Mouse (Mus musculus): ENCODE measurements around the gene Cxcr2. TPM values are rescaled to one million over a fixed set of nuclear protein-coding genes. Genes with fewer than 3 reads are reported as not detected.

Gene Cxcr2
- polyA plus RNA-seq, 1 experiment from 2014 or later, result 0.15 TPM

DNA sequence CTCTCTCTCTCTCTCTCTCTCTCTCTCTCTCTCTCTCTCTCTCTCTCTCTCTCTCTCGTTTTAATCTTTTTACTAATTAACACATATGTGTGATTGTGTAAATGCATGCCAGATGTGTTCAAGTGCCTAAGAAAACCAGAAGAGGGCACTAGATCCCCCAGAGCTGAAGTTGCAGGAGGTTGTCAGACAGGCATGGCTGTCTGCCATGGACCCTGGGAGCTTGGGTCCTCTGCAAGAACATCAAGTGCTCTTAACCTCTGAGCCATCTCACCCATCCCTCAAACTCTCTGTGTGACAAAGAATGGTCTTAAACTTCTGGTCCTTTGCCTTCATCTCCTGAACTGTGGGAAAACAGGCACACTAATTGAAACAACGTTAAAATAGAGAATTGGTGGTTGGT, 29.2 kb downstream of the Cxcr2 start:
- H3K9me3 ChIP-seq (ENCODE audit: control insufficient read depth, low read length), result no peaks in the 10 kb centered on the region
- WGBS, result 78% methylated on average over 2 of the region's 2 CpGs

DNA sequence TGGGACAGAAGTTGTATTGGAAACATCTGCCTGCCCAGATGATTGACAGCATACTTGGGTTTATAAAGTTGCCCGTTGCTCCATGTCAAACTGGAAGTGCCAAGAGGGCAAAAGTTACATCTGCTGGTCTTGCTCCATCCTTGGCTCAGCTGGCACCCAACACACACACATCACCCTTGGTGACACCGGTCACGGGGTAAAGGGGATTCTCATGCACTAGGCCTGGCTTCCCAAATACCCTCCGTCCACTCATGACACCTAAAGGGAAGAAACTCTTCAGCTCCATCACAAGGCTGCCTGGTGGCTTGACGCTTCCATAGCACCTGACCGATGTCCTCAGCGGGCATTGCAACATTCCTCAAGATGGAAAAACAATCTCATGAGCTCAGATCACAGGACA, 36.7 kb downstream of the Cxcr2 start:
- no peak overlapping the region for H3K4me3 ChIP-seq (ENCODE audit: low read depth, low read length)
- H3K9ac ChIP-seq (ENCODE audit: low read length), result no peak overlapping the region

More for the DNA sequence above, 29.2 kb downstream of the Cxcr2 start:
- no peak for ATAC-seq (ENCODE audit: low FRiP score)
- Histone ChIP-seq H3K27ac (ENCODE audit: low read depth, low read length) (no peak overlapping the region), H3K4me1 (ENCODE audit: control insufficient read depth, insufficient read depth, low read length) (no peaks in the 10 kb centered on the region), H3K27me3 (ENCODE audit: control insufficient read depth, insufficient read depth, low read length) (no peaks in the 10 kb centered on the region), H3K4me2 (no peak overlapping the region), H3K36me3 (ENCODE audit: control insufficient read depth, insufficient read depth, low read length) (no peaks in the 10 kb centered on the region), H3K9ac (ENCODE audit: low read length) (no peak overlapping the region), H3K4me3 (ENCODE audit: low read depth, low read length) (no peak overlapping the region)
- DNase-seq (ENCODE audit: low spot score, missing footprints), result peak; percentile 56

DNA sequence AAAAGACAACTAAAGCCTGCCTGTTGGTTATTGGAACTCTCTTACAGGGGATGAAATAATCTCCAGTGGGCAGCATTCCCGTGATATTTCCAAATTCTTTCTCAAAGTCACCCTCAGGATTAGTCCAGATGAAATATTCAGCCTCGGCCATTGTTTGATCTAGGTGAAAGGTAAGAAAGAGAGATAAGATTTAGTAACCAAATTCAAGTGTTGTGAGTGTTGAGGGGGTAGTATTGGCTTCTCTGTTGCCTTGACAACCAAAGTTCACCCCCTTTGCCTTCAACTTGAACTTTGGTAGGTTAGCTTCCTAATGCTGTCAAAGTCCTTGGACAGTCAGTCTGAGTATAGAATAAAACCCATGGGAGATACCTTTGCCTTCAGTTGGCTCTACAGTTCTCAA, 38.9 kb downstream of the Cxcr2 start:
- ATAC-seq (ENCODE audit: low FRiP score), result no peak
- 85% methylated on average over 2 of the region's 2 CpGs for WGBS
- H3K4me2 ChIP-seq, result no peak overlapping the region

More for the DNA sequence above, 36.7 kb downstream of the Cxcr2 start:
- no peaks in the 10 kb centered on the region for H3K9me3 ChIP-seq (ENCODE audit: control insufficient read depth, low read length)
- H3K4me1 ChIP-seq (ENCODE audit: control insufficient read depth, insufficient read depth, low read length), result no peaks in the 10 kb centered on the region
- H3K4me2 ChIP-seq, result no peak overlapping the region
- no peaks in the 10 kb centered on the region for H3K36me3 ChIP-seq (ENCODE audit: control insufficient read depth, insufficient read depth, low read length)
- no peak overlapping the region for H3K27ac ChIP-seq (ENCODE audit: low read depth, low read length)
- no peaks in the 10 kb centered on the region for H3K27me3 ChIP-seq (ENCODE audit: control insufficient read depth, insufficient read depth, low read length)
- 90% methylated on average over 7 of the region's 7 CpGs for WGBS
- DNase-seq (ENCODE audit: low spot score, missing footprints) (no peak), ATAC-seq (ENCODE audit: low FRiP score) (no peak)

DNA sequence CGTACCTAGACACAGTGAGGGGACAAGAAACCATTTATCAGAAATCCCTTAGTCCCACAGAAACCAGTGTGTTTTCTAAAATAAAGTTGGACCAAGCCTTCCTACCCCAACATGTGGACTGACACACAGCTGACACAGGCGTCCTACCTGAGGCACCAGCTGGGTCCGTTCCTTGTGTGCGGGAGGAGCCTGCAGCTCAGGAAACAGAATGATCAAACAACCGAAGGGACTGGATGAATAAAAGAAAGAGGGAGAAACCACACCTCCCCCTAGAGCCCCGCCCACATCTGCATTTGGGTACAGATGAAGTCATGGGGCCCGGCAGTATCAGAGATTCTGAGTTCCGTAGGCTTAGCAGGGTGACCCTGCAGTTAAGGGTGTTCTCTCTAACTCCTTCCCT, 40.7 kb downstream of the Cxcr2 start, which contains the start of gene Cxcr1:
Cxcr1 (minus strand) TSS at position 187 of the 400 bp plus-strand sequence.
- H3K4me3 ChIP-seq (ENCODE audit: low read depth, low read length), result no peak within 1 kb of the TSS
- 71% methylated on average over 8 of the region's 8 CpGs for WGBS
- H3K9me3 ChIP-seq (ENCODE audit: control insufficient read depth, low read length), result no peaks in the 10 kb centered on the region
- H3K27ac ChIP-seq (ENCODE audit: low read depth, low read length), result no peak within 1 kb of the TSS
- no peak for DNase-seq (ENCODE audit: low spot score, missing footprints)
- H3K36me3 ChIP-seq (ENCODE audit: control insufficient read depth, insufficient read depth, low read length), result no peaks in the 10 kb centered on the region
- no peak within 1 kb of the TSS for H3K4me2 ChIP-seq
- no peaks in the 10 kb centered on the region for H3K27me3 ChIP-seq (ENCODE audit: control insufficient read depth, insufficient read depth, low read length)
- no peak for ATAC-seq (ENCODE audit: low FRiP score)
- H3K4me1 ChIP-seq (ENCODE audit: control insufficient read depth, insufficient read depth, low read length), result no peaks in the 10 kb centered on the region
- H3K9ac ChIP-seq (ENCODE audit: low read length), result no peak within 1 kb of the TSS

More for the DNA sequence above, 38.9 kb downstream of the Cxcr2 start:
- H3K27me3 ChIP-seq (ENCODE audit: control insufficient read depth, insufficient read depth, low read length), result no peaks in the 10 kb centered on the region
- no peak overlapping the region for H3K9ac ChIP-seq (ENCODE audit: low read length)
- H3K4me3 ChIP-seq (ENCODE audit: low read depth, low read length), result no peak overlapping the region
- H3K4me1 ChIP-seq (ENCODE audit: control insufficient read depth, insufficient read depth, low read length), result no peaks in the 10 kb centered on the region
- no peak for DNase-seq (ENCODE audit: low spot score, missing footprints)
- H3K27ac ChIP-seq (ENCODE audit: low read depth, low read length), result no peak overlapping the region
- no peaks in the 10 kb centered on the region for H3K36me3 ChIP-seq (ENCODE audit: control insufficient read depth, insufficient read depth, low read length)
- H3K9me3 ChIP-seq (ENCODE audit: control insufficient read depth, low read length), result no peaks in the 10 kb centered on the region

DNA sequence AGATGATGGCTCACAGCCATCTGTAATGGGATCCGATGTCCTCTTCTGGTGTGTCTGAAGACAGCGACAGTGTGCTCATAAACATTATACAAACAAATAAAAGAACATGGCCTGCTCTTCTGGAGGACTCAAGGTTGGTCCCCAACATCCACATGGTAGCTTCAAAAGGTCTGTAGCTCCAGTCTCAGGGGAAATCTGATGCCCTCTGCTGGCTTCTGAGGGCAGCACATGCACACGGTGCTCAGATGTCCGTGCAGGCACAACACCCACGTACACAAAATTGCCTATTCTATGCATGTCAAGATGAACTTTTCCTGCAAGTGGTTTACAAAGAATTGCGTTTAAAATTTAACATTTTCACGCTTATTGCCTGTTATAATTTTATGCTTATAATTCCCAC, 42.2 kb downstream of the Cxcr2 start:
- Histone ChIP-seq H3K9me3 (ENCODE audit: control insufficient read depth, low read length) (no peaks in the 10 kb centered on the region), H3K27me3 (ENCODE audit: control insufficient read depth, insufficient read depth, low read length) (no peaks in the 10 kb centered on the region), H3K27ac (ENCODE audit: low read depth, low read length) (no peak overlapping the region), H3K4me2 (no peak overlapping the region), H3K4me3 (ENCODE audit: low read depth, low read length) (no peak overlapping the region), H3K9ac (ENCODE audit: low read length) (no peak overlapping the region), H3K4me1 (ENCODE audit: control insufficient read depth, insufficient read depth, low read length) (no peaks in the 10 kb centered on the region), H3K36me3 (ENCODE audit: control insufficient read depth, insufficient read depth, low read length) (no peaks in the 10 kb centered on the region)
- no peak for ATAC-seq (ENCODE audit: low FRiP score)
- 51% methylated on average over 7 of the region's 7 CpGs for WGBS
- DNase-seq (ENCODE audit: low spot score, missing footprints), result peak; percentile 89

DNA sequence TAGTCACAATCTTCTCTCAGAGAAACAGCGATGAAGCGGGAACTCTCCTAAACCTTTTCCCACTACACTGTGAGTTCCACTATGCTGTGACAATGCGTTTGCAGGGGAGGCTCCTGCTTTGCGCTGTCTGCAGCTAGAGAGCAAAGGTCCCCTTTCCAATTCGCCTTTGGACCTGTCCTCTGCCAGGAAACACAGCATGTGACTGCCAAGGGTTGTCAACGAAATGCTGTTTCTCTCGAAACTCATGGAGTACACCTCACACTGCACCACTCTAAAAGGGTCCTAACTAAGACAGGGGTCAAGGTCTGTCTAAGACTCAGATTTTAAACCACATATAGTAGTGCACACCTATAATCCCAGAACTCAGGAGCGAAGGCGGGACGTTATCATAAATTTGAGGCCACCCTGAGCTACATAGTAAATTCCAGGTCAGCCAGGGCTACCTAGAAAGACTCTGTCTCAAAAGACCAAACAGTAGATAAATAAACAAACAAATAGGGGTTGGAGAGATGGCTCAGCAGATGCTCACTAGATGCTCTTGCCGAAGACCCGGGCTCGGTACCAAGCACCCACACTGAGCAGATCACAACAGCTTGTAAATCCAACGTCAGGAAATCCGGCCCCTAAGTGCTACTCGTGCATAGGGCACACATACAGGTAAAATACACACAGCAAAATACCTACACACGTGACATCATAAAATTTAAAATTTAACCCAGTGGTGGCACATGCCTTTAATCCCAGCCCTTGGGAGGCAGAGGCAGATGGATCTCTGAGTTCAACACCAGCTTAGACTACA, 43.0 kb downstream of the Cxcr2 start:
- Histone ChIP-seq H3K4me3 (ENCODE audit: low read depth, low read length) (no peak overlapping the region), H3K9ac (ENCODE audit: low read length) (no peak overlapping the region), H3K27ac (ENCODE audit: low read depth, low read length) (no peak overlapping the region), H3K4me1 (ENCODE audit: control insufficient read depth, insufficient read depth, low read length) (no peaks in the 10 kb centered on the region), H3K27me3 (ENCODE audit: control insufficient read depth, insufficient read depth, low read length) (no peaks in the 10 kb centered on the region), H3K9me3 (ENCODE audit: control insufficient read depth, low read length) (no peaks in the 10 kb centered on the region), H3K36me3 (ENCODE audit: control insufficient read depth, insufficient read depth, low read length) (no peaks in the 10 kb centered on the region), H3K4me2 (no peak overlapping the region)
- ATAC-seq (ENCODE audit: low FRiP score), result no peak
- 81% methylated on average over 17 of the region's 17 CpGs for WGBS
- DNase-seq (ENCODE audit: low spot score, missing footprints), result peak; percentile 72

DNA sequence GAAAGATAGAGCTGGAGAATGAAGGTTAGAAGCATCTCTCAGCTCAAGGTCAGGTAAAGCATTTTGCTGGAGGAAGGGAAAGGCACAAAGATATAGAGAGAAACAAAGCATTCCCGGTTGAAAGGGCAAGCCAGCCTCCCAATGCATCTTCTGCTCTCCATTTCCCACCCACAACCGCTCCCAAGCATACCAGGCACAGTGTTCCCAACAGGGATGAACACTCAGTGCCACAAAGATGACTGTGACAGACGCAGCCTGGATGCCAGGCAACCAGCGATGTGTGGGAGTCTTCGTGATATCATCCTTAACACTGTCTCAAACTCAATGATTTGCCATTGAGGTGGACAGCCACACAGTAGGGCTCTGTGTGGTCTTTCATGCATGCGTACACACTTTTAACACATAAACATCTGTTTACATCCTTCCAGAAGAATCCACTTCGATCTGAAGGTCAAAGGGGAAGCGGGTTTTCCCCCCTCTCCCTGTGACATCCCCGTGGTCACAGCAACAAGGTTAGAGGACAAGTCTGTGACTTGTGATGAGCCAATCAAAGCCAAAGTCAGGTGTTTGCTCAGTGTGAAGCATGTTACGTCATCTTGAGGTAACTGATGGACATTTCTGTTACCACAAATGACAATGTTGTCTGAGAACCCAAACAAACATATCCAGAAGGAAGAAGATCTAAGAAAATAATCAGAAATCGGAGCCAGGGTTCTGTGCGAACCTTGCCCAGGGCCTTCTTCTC, 44.1 kb downstream of the Cxcr2 start:
- Histone ChIP-seq H3K4me3 (ENCODE audit: low read depth, low read length) (no peak overlapping the region), H3K9me3 (ENCODE audit: control insufficient read depth, low read length) (no peaks in the 10 kb centered on the region), H3K4me2 (no peak overlapping the region), H3K4me1 (ENCODE audit: control insufficient read depth, insufficient read depth, low read length) (no peaks in the 10 kb centered on the region), H3K27me3 (ENCODE audit: control insufficient read depth, insufficient read depth, low read length) (peaks cover 4% of the 10 kb centered on the region), H3K27ac (ENCODE audit: low read depth, low read length) (no peak overlapping the region), H3K9ac (ENCODE audit: low read length) (no peak overlapping the region), H3K36me3 (ENCODE audit: control insufficient read depth, insufficient read depth, low read length) (no peaks in the 10 kb centered on the region)
- peak; percentile 14 for DNase-seq (ENCODE audit: low spot score, missing footprints)
- no peak for ATAC-seq (ENCODE audit: low FRiP score)
- WGBS, result 82% methylated on average over 12 of the region's 12 CpGs

DNA sequence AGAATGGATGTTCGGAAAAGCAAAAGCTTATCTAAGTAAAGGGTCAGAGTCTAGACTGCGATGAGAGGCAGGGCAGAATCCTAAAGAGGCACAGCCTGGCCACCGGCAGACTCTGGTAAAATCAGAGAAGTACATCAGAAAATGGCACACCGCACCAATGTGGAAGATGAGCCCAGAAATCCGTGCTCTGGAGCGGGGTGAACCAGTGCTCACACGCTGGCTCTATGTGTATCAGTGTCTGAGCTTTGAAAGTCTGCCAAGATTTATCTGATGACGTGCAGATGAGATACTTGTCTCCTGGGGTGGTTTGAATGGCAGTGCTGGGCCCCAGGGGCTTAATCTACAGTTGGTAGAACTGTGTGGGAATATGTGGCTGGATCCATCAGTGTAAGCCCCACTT, 45.3 kb downstream of the Cxcr2 start:
- no peak overlapping the region for H3K9ac ChIP-seq (ENCODE audit: low read length)
- DNase-seq (ENCODE audit: low spot score, missing footprints), result peak; percentile 74
- no peaks in the 10 kb centered on the region for H3K9me3 ChIP-seq (ENCODE audit: control insufficient read depth, low read length)
- no peaks in the 10 kb centered on the region for H3K4me1 ChIP-seq (ENCODE audit: control insufficient read depth, insufficient read depth, low read length)
- no peak overlapping the region for H3K4me2 ChIP-seq
- no peaks in the 10 kb centered on the region for H3K36me3 ChIP-seq (ENCODE audit: control insufficient read depth, insufficient read depth, low read length)
- no peak overlapping the region for H3K27ac ChIP-seq (ENCODE audit: low read depth, low read length)
- no peak for ATAC-seq (ENCODE audit: low FRiP score)
- WGBS, result 91% methylated on average over 8 of the region's 8 CpGs
- no peak overlapping the region for H3K4me3 ChIP-seq (ENCODE audit: low read depth, low read length)
- H3K27me3 ChIP-seq (ENCODE audit: control insufficient read depth, insufficient read depth, low read length), result peaks cover 4% of the 10 kb centered on the region

Data from midbrain, embryonic 11.5 days (tissue).